Mouse (Mus musculus) limb, embryonic 11.5 days (tissue): ENCODE results near the gene Rnf44. TPM values are rescaled to one million over a fixed set of nuclear protein-coding genes. Genes with fewer than 3 reads are reported as not detected.

Source experiments
- ATAC-seq: fragments of 200-750 bp; cut with Nextera tagmentation; 2 replicates; pipeline ENCODE4 v1.8.0; 2017; ENCODE audit warnings: low read depth; ENCODE audit not compliant: insufficient number of reproducible peaks, low FRiP score, low TSS enrichment
- DNase-seq: peaks from one replicate; pipeline ENCODE4 v3.0.0-alpha.2; 2015; ENCODE audit warnings: low spot score
- H3K27ac ChIP-seq: fragments of 300-500 bp; sonication (generic); replicated peaks from 2 replicates; pipeline ENCODE4 v1.5.1; 2014; ENCODE audit warnings: low read depth, mild to moderate bottlenecking, low read length
- H3K27me3 ChIP-seq: fragments of 300-500 bp; sonication (generic); 2 replicates; pipeline ENCODE4 v1.6.1; 2014; ENCODE audit warnings: mild to moderate bottlenecking, low read length, mixed read lengths; ENCODE audit not compliant: control insufficient read depth, insufficient read depth
- H3K36me3 ChIP-seq: fragments of 300-500 bp; sonication (generic); 2 replicates; pipeline ENCODE4 v1.6.1; 2014; ENCODE audit warnings: mild to moderate bottlenecking, low read length, moderate library complexity, mixed read lengths; ENCODE audit not compliant: control insufficient read depth, insufficient read depth
- H3K4me1 ChIP-seq: fragments of 300-500 bp; sonication (generic); 2 replicates; pipeline ENCODE4 v1.6.1; 2014; ENCODE audit warnings: low read length, mixed read lengths; ENCODE audit not compliant: control insufficient read depth, insufficient read depth
- H3K4me2 ChIP-seq: fragments of 300-500 bp; sonication (generic); 2 replicates; pipeline ENCODE4 v1.6.1; 2014; ENCODE audit warnings: low read depth, mild to moderate bottlenecking, moderate library complexity; ENCODE audit not compliant: severe bottlenecking
- H3K4me3 ChIP-seq: fragments of 300-500 bp; sonication (generic); 2 replicates; pipeline ENCODE4 v1.5.1; 2014; ENCODE audit warnings: low read depth, low read length
- H3K9ac ChIP-seq: fragments of 300-500 bp; sonication (generic); 2 replicates; pipeline ENCODE4 v1.6.1; 2014; ENCODE audit warnings: mild to moderate bottlenecking, low read length
- H3K9me3 ChIP-seq: fragments of 300-500 bp; sonication (generic); 2 replicates; pipeline ENCODE4 v1.6.1; 2016; ENCODE audit warnings: low read length; ENCODE audit not compliant: control insufficient read depth
- WGBS: fragments of 180-500 bp; shearing (Covaris S2); extraction: QIAGEN DNeasy Blood & Tissue Kit; methylation state at CpG from one replicate; pipeline ENCODE4 v1.1.7; 2014; 5-methylcytosine and 5-hydroxymethylcytosine counted together
- polyA plus RNA-seq: library from polyadenylated mRNA; unstranded; fragments of >200 nt; fragmentation: Nextera tagmentation; extraction: Ambion mirVana; gene quantifications from 2 replicates; pipeline ENCODE4 v1.2.1, GENCODE M21; 2014

Gene Rnf44
- polyA plus RNA-seq, 1 experiment from 2014 or later = 94.8 TPM

GRCm38 (mm10) chr13:54683301-54683700 lies 10.4 kb downstream of the Rnf44 start:
- 94% methylated on average over 3 of the region's 3 CpGs for WGBS
- Histone ChIP-seq H3K9ac (no peak overlapping the region), H3K9me3 (no peaks in the 10 kb centered on the region), H3K4me2 (no peak overlapping the region), H3K36me3 (peaks cover 51% of the 10 kb centered on the region), H3K27ac (no peak overlapping the region; the same call in 1 of the 2 replicates), H3K4me1 (peaks cover 15% of the 10 kb centered on the region), H3K27me3 (no peaks in the 10 kb centered on the region), H3K4me3 (no peak overlapping the region)
- no peak for DNase-seq
- no peak for ATAC-seq

GRCm38 (mm10) chr13:54681291-54681690 lies 12.4 kb downstream of the Rnf44 start:
- ATAC-seq (no peak), DNase-seq (no peak)
- Histone ChIP-seq H3K9me3 (no peaks in the 10 kb centered on the region), H3K27ac (no peak overlapping the region), H3K27me3 (no peaks in the 10 kb centered on the region), H3K9ac (no peak overlapping the region), H3K4me1 (peaks cover 17% of the 10 kb centered on the region), H3K4me2 (no peak overlapping the region), H3K4me3 (no peak overlapping the region), H3K36me3 (peaks cover 51% of the 10 kb centered on the region)
- WGBS = 89% methylated on average over 8 of the region's 8 CpGs

GRCm38 (mm10) chr13:54680184-54680853 lies 13.4 kb downstream of the Rnf44 start:
- no peaks in the 10 kb centered on the region for H3K9me3 ChIP-seq
- no peak overlapping the region for H3K9ac ChIP-seq
- no peaks in the 10 kb centered on the region for H3K27me3 ChIP-seq
- DNase-seq = no peak
- H3K36me3 ChIP-seq = peaks cover 51% of the 10 kb centered on the region
- no peak overlapping the region for H3K4me2 ChIP-seq
- H3K27ac ChIP-seq = no peak overlapping the region; the same call in 1 of the 2 replicates
- 81% methylated on average over 17 of the region's 17 CpGs for WGBS
- no peak for ATAC-seq
- H3K4me3 ChIP-seq = no peak overlapping the region
- H3K4me1 ChIP-seq = peaks cover 10% of the 10 kb centered on the region

- H3K27ac ChIP-seq = no peak overlapping the region
- 65% methylated on average over 4 of the region's 4 CpGs for WGBS
- H3K4me3 ChIP-seq = no peak overlapping the region
- H3K4me1 ChIP-seq = peaks cover 2% of the 10 kb centered on the region; the same call in 1 of the 2 replicates
- ATAC-seq (no peak), DNase-seq (no peak)
- H3K27me3 ChIP-seq = no peaks in the 10 kb centered on the region
- no peaks in the 10 kb centered on the region for H3K9me3 ChIP-seq
- 0 out of 2 replicates have a peak overlapping the region, but pooled peaks have one; percentile 7 for H3K4me2 ChIP-seq
- no peak overlapping the region for H3K9ac ChIP-seq
- peaks cover 38% of the 10 kb centered on the region for H3K36me3 ChIP-seq
These were observed 15.4 kb downstream of the Rnf44 start for GRCm38 (mm10) chr13:54678263-54678662.

GRCm38 (mm10) chr13:54675895-54676590 lies 17.7 kb downstream of the Rnf44 start:
- no peaks in the 10 kb centered on the region for H3K9me3 ChIP-seq
- 60% methylated on average over 11 of the region's 11 CpGs for WGBS
- peaks cover 2% of the 10 kb centered on the region; the same call in 1 of the 2 replicates for H3K4me1 ChIP-seq
- no peaks in the 10 kb centered on the region for H3K27me3 ChIP-seq
- H3K27ac ChIP-seq = no peak overlapping the region
- DNase-seq (no peak), ATAC-seq (no peak)
- H3K9ac ChIP-seq = no peak overlapping the region
- H3K4me3 ChIP-seq = no peak overlapping the region
- H3K36me3 ChIP-seq = peaks cover 16% of the 10 kb centered on the region
- H3K4me2 ChIP-seq = no peak overlapping the region

- H3K27ac ChIP-seq = no peak overlapping the region
- H3K9me3 ChIP-seq = no peaks in the 10 kb centered on the region
- H3K4me2 ChIP-seq = no peak overlapping the region
- no peaks in the 10 kb centered on the region for H3K4me1 ChIP-seq
- peaks cover 2% of the 10 kb centered on the region; the same call in 1 of the 2 replicates for H3K36me3 ChIP-seq
- DNase-seq = no peak
- no peaks in the 10 kb centered on the region for H3K27me3 ChIP-seq
- H3K4me3 ChIP-seq = no peak overlapping the region
- WGBS = 79% methylated on average over 2 of the region's 2 CpGs
- H3K9ac ChIP-seq = no peak overlapping the region
- ATAC-seq = no peak
These were observed 23.2 kb downstream of the Rnf44 start for GRCm38 (mm10) chr13:54670491-54670890.

GRCm38 (mm10) chr13:54665062-54665461 lies 28.6 kb downstream of the Rnf44 start:
- Histone ChIP-seq H3K9me3 (no peaks in the 10 kb centered on the region), H3K4me3 (no peak overlapping the region), H3K36me3 (peaks cover 13% of the 10 kb centered on the region; the same call in 1 of the 2 replicates), H3K27me3 (no peaks in the 10 kb centered on the region), H3K4me2 (no peak overlapping the region), H3K4me1 (no peaks in the 10 kb centered on the region), H3K9ac (no peak overlapping the region), H3K27ac (no peak overlapping the region)
- WGBS = 94% methylated on average over 7 of the region's 7 CpGs
- DNase-seq = no peak
- ATAC-seq = no peak

- Histone ChIP-seq H3K4me1 (no peaks in the 10 kb centered on the region), H3K9me3 (no peaks in the 10 kb centered on the region), H3K27ac (no peak overlapping the region), H3K4me3 (no peak overlapping the region), H3K4me2 (no peak overlapping the region), H3K36me3 (peaks cover 13% of the 10 kb centered on the region; the same call in 1 of the 2 replicates), H3K27me3 (no peaks in the 10 kb centered on the region), H3K9ac (no peak overlapping the region)
- no peak for DNase-seq
- no peak for ATAC-seq
- WGBS = 89% methylated on average over 1 of the region's 1 CpGs
These were observed 29.2 kb downstream of the Rnf44 start for GRCm38 (mm10) chr13:54664509-54664908.
